ENCODE assay signal across 8 mouse cellular contexts in the genomic region with DNA sequence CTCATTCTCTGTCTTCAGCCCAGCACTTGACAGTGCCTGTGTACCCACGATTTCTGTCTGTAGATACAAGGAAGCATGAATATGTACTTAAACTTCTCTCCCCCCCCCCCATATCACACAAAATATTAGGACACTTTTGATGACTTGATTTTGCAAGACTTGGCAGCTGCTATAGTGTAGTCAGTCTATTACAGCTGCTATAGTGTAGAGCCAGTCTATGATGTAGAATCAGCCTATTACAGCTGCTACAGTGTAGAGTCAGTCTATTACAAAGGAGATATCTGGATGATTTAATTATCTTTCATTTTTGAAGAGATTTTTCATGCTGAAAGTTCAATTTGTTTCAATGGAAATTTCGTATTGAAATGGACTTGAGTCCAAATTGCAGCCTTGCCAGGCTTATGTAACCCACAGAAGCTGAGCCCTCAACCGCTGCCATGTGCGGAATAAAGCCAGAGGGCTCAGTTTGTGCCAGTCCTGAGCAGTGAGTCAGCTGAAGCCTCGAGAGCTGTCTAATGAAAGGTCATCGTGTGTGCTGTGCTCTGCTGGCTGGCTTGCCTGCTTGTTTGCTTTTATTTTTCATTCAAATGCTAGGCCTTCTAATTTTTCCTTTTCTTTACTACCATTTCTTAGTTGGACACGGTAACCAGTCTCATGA. TPM values are rescaled to one million over a fixed set of nuclear protein-coding genes. Genes with fewer than 3 reads are reported as not detected.
DNase-seq lines count a peak whose midpoint lies in the region; ATAC-seq lines count a peak whose summit lies in the region.
"Had no signal": no experiment of that assay in that cellular context is flagged by ENCODE, and none has a peak within 500 bp of the region (broad histone marks: within the 10 kb centered on the region; RNA-seq: fewer than 3 reads in every experiment).

No protein-coding gene starts in this region.

- ATAC-seq in cerebellum, adult (ENCODE audit: insufficient number of reproducible peaks, low FRiP score, low TSS enrichment), result peak; percentile 86
- no peak for ATAC-seq in erythroid progenitor cell, adult 5-6 weeks (replicated peaks; ENCODE audit: low FRiP score, poor library complexity, severe bottlenecking)

- peak; percentile 57 for DNase-seq in ovary, adult 18-20 months (ENCODE audit: low spot score)
- no peak for DNase-seq in ovary, postnatal 14 days (ENCODE audit: low spot score)
- peak; percentile 75 for DNase-seq in heart, adult 8-10 months (ENCODE audit: low spot score)
- peak; percentile 54 to 60 for DNase-seq in left cerebral cortex, postnatal 36 days (ENCODE audit: low spot score in 2 of 2)
- DNase-seq in midbrain, embryonic 10.5 days (ENCODE audit: low spot score), result no peak

- no peak overlapping the region for H3K27ac ChIP-seq in midbrain, embryonic 10.5 days (replicated peaks)
- H3K27ac ChIP-seq: heart, embryonic 15.5 days had no signal

- intact Hi-C loops in left cerebral cortex, postnatal 36 days (cut with DNase I), result no loop called here

- no peaks in the 10 kb centered on the region for H3K4me1 ChIP-seq in midbrain, embryonic 10.5 days
- H3K4me1 ChIP-seq: heart, embryonic 15.5 days had no signal

- 84% methylated on average over 7 of the region's 7 CpGs for WGBS in midbrain, embryonic 10.5 days

- H3K4me3 ChIP-seq in midbrain, embryonic 10.5 days, result no peak overlapping the region
- H3K4me3 ChIP-seq: heart, embryonic 15.5 days had no signal

- H3K36me3 ChIP-seq in midbrain, embryonic 10.5 days, result 0 out of 2 replicates have a peak, but pooled peaks cover 4% of the 10 kb centered on the region
- H3K36me3 ChIP-seq: heart, embryonic 15.5 days had no signal

- H3K27me3 ChIP-seq in midbrain, embryonic 10.5 days (ENCODE audit: low read depth, poor library complexity, severe bottlenecking), result no peaks in the 10 kb centered on the region
- H3K27me3 ChIP-seq: heart, embryonic 15.5 days had no signal

- no peaks in the 10 kb centered on the region for H3K9me3 ChIP-seq in midbrain, embryonic 10.5 days (replicated peaks)
- H3K9me3 ChIP-seq: heart, embryonic 15.5 days had no signal

RNA-seq across cellular contexts. Expression of a gene that starts 36.2 kb away (rescaled TPM):
- 10 to 100 TPM; 11.0 to 14.3 (median 12.2) TPM for total RNA-seq in heart, adult 8-10 months (2022)
- 10 to 100 TPM; 63.4 to 74.0 TPM for total RNA-seq in left cerebral cortex, postnatal 36 days (2021)
- not detected in 2 replicates for total RNA-seq in erythroid progenitor cell, adult 5-6 weeks (2015; ENCODE audit: low replicate concordance)
- total RNA-seq in erythroid progenitor cell, adult 5-6 weeks (2017; ENCODE audit: low replicate concordance), result not detected in 2 replicates
- 14.7 and 16.6 TPM in 2 replicates for polyA plus RNA-seq in midbrain, embryonic 10.5 days (2016; fragmentation: Nextera tagmentation; extraction: Ambion mirVana)

RNA-seq across cellular contexts. Expression of a gene that starts 41.2 kb away (rescaled TPM):
- total RNA-seq in heart, adult 8-10 months (2022), result 10 to 100 TPM; 26.2 to 33.3 (median 28.2) TPM
- 10 to 100 TPM; 31.0 to 38.3 TPM for total RNA-seq in left cerebral cortex, postnatal 36 days (2021)
- total RNA-seq in erythroid progenitor cell, adult 5-6 weeks (2015; ENCODE audit: low replicate concordance), result 4.2 and 5.0 TPM in 2 replicates
- total RNA-seq in erythroid progenitor cell, adult 5-6 weeks (2017; ENCODE audit: low replicate concordance), result 6.4 and 6.8 TPM in 2 replicates
- 57.5 and 60.1 TPM in 2 replicates for polyA plus RNA-seq in midbrain, embryonic 10.5 days (2016; fragmentation: Nextera tagmentation; extraction: Ambion mirVana)

RNA-seq across cellular contexts. Expression of a gene that starts 44.5 kb away (rescaled TPM):
- under 1 TPM in 3 of 4 experiments, not detected in 1; 0.06 to 0.17 (median 0.11) TPM for total RNA-seq in heart, adult 8-10 months (2022)
- not detected for total RNA-seq in left cerebral cortex, postnatal 36 days (2021)
- total RNA-seq in erythroid progenitor cell, adult 5-6 weeks (2015; ENCODE audit: low replicate concordance), result 0.36 and 1.7 TPM in 2 replicates
- total RNA-seq in erythroid progenitor cell, adult 5-6 weeks (2017; ENCODE audit: low replicate concordance), result not detected in 2 replicates
- polyA plus RNA-seq in midbrain, embryonic 10.5 days (2016; fragmentation: Nextera tagmentation; extraction: Ambion mirVana), result 0.05 TPM in 1 of 2 replicates, not detected in the other

RNA-seq across cellular contexts. Expression of a gene that starts 59.1 kb away (rescaled TPM):
- total RNA-seq in heart, adult 8-10 months (2022), result 10 to 100 TPM; 21.5 to 25.4 (median 24.6) TPM
- total RNA-seq in left cerebral cortex, postnatal 36 days (2021), result 10 to 100 TPM; 27.9 to 37.0 TPM
- 14.7 and 16.6 TPM in 2 replicates for total RNA-seq in erythroid progenitor cell, adult 5-6 weeks (2015; ENCODE audit: low replicate concordance)
- total RNA-seq in erythroid progenitor cell, adult 5-6 weeks (2017; ENCODE audit: low replicate concordance), result 3.0 and 5.3 TPM in 2 replicates
- polyA plus RNA-seq in midbrain, embryonic 10.5 days (2016; fragmentation: Nextera tagmentation; extraction: Ambion mirVana), result 14.7 and 17.8 TPM in 2 replicates

Comparison
In these comparisons a context has a peak if more than half of its experiments do, and no peak if none do; other contexts are left out.
1. DNase-seq: peak in ovary, adult 18-20 months (single experiment), heart, adult 8-10 months (single experiment) and left cerebral cortex, postnatal 36 days (2 of 2); none in ovary, postnatal 14 days (single experiment) and midbrain, embryonic 10.5 days (single experiment).
2. RNA of a gene that starts 36.2 kb away (total RNA-seq): 63.4 to 74.0 TPM in left cerebral cortex, postnatal 36 days and 11.0 to 14.3 TPM in heart, adult 8-10 months; not detected in erythroid progenitor cell, adult 5-6 weeks; every median in the first group is over 10 times any median in the second.